Mouse (Mus musculus): ENCODE measurements around the gene Tnfaip2.

Tnfaip2 gene

DNA sequence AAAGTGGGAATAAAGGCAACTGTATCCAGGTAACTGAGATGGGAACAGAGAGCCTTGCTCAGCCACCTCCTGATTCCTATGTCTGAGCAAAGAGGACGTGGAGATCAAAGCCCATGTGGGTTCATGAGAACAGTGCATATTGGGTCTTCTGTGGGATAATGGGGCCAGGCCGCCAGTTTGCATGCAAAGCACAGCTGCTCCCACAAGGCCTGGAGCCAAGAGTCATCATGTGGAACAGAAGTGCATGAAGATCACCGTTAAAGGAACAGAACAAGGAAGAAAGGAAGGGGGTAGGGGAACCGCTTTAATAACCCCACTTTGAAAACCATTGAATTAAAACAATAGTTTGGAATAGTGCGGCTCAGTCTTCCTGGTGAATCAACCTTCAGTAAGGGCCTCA, 30.6 kb downstream of the Tnfaip2 start:
- no peak for TF ChIP-seq GATA4 (IDR thresholded peaks at IDR 0.05; ENCODE audit: insufficient replicate concordance, low read length)

DNA sequence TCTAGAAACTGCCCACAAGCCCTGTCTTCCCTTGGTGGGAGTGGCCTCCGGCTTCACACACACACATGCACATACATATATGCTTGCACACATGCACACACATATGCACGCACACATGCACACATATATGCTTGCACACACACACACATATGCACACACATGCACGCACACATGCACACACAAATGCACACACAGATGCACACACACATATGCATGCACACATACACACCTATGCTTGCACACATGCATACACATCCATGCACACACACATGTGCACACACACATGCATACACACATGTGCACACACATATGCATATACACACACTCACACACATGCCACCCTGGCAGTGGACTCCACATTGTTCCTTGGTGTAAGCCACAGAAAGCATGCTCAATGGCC, 32.1 kb downstream of the Tnfaip2 start:
- no peak for TF ChIP-seq GATA4 (IDR thresholded peaks at IDR 0.05; ENCODE audit: insufficient replicate concordance, low read length)

DNA sequence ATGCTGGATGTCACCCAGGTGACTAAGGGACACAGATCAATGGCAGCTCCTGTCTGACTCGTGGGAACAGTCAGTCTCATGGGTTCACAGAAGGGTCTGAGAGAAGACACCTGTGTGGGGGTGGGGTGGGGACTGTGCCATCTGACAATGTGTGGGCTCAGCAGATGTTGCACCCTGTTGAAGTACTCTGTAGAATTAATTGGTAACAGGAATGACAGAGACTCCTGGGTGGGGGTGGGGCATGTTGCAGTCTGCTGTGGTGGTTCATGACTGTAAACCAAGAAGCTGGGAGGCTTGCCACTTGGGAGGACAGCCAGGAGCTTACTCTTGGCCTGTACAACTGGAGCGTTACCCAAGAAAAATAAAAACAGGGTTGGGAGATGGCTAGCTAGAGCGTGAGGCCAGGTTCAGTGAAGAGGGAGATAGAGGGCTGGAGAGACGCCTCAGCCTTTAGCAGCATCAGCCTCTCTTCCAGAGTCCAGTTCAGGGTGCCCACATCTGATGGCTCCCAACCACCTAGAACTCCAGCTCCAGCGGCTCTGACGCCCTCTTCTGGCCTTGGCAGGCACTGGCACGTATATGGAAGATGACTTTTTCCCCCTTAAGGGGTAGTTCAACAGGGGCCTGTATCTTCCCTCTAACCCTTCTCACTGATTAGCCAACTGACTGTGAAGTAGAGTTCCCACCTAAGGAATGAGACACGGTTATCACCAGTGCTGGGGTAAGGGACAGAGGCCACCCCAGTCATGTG, 32.8 kb downstream of the Tnfaip2 start:
- no peak for TF ChIP-seq GATA4 (IDR thresholded peaks at IDR 0.05; ENCODE audit: insufficient replicate concordance, low read length)

DNA sequence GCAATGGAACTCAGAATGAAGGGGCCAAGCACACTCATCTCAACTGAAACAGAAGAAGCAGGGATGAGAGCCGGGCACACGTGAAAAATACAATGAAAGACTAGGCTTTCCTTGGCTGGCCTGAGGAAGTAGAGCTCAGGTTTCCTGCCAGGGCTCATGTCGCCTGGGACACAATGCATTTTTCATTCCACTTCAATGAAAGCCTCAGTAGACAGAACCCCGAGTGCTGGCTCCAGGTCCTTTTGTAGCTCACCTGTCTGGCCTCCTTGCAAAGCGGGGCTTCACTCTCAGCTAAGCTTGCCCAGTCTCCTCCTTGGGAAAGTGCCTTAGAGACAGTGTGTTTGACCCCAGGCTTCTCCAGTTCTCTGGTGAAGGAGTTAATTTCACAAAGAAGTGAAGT, 36.7 kb downstream of the Tnfaip2 start:
- no peak for TF ChIP-seq GATA4 (IDR thresholded peaks at IDR 0.05; ENCODE audit: insufficient replicate concordance, low read length)

DNA sequence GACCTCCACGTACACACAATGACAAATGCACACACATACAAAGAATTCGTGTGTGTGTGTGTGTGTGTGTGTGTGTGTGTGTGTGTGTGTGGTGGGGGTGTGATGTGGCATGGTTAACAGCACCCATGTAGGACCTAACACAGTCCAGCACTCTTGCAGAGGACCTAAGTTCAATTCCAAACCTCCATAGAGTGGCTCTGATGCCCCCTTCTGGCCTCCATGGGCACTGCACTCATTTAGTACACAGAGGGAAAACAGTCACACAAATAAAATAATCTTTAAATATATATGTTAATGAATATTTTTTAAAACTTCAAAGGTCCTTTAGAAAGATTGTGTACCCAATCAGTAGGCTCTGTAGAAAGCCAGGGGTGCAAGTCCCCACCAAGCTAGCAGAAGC, 37.6 kb downstream of the Tnfaip2 start:
- TF ChIP-seq GATA4 (IDR thresholded peaks at IDR 0.05; ENCODE audit: insufficient replicate concordance, low read length) = no peak

DNA sequence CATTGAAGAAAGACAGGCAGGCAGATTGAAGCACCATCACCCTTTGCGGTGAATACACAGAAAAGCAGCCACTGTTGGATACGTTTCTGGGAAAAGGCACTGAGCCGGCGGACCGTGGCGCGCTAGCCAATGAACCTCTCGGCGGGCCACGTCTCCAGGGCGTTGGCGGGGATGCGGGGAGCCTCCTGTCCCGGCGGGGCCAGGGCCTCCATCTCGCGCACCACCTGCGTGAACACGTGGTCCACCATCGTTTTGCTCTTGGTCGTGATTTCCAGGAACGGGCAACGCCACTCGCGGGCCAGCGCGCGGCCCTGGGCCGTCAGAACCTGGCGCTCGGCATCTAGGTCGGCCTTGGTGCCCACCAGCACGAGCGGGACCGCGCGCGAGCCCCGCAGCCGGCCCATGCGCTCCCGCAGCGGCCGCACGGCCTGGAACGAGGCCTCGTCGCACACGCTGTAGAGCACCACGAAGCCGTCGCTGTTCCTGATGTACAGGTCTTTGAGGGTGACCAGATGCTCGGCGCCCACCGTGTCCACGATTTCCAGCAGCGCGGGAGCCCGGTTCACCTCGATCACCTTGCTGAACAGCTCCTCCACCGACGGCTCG, 42.9 kb downstream of the Tnfaip2 start:
- no peak for TF ChIP-seq GATA4 (IDR thresholded peaks at IDR 0.05; ENCODE audit: insufficient replicate concordance, low read length)

DNA sequence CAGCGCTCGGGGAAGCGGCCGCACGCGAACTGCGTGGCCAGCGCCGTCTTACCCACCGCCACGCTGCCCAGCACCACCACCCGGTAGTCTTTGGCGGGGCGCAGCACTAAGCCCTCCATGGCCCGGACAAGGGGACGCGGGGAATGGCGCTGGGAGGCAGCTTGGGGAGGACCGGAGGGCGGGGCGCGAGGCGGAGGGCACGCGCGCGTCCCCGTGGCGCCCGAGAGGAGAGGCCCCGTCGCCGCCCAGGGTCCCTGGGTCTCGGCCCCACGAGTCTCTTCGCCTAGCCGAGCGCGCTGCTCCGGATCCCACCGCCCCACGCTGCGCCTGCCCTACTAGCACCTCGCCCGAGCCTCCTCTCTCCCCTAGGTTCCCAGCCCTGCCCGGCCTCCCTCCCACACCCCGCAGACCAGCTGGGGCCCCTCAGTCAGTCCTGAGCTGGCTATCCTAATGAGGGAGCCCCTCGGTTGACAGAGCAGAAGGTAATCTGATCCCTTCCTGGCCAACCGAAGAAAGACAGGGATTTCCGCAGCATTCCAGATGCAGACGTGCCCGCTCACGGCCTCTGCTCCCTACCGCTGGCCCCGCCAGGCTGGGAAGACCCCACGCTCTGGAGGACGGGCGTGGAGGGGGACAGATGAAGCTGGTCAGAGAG, 43.5 kb downstream of the Tnfaip2 start, which contains the start of gene Gm266:
Gene Gm266, minus strand, starts transcription at position 172 of the 655 bp plus-strand sequence.
- TF ChIP-seq GATA4 (IDR thresholded peaks at IDR 0.05; ENCODE audit: insufficient replicate concordance, low read length) = no peak

DNA sequence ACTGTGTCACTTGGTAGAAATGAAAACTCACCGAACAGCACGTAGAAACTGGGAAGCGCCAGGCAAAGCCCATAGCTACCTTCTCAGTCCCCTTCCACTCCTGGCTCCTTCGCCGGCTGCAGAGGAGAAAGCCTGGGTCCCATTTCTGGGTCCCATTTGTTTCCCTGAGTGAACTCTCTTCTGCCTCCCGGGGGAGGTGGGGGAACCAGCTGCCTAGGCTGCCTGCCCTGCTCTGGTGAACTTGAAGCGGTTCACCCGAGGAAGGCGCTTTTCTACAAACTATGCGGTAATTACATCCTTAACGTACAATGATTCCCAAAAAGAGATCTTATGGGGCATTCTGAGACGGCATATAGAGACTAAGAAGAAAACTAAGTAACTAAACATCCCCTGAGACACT, 44.2 kb downstream of the Tnfaip2 start:
- TF ChIP-seq GATA4 (IDR thresholded peaks at IDR 0.05; ENCODE audit: insufficient replicate concordance, low read length) = no peak

DNA sequence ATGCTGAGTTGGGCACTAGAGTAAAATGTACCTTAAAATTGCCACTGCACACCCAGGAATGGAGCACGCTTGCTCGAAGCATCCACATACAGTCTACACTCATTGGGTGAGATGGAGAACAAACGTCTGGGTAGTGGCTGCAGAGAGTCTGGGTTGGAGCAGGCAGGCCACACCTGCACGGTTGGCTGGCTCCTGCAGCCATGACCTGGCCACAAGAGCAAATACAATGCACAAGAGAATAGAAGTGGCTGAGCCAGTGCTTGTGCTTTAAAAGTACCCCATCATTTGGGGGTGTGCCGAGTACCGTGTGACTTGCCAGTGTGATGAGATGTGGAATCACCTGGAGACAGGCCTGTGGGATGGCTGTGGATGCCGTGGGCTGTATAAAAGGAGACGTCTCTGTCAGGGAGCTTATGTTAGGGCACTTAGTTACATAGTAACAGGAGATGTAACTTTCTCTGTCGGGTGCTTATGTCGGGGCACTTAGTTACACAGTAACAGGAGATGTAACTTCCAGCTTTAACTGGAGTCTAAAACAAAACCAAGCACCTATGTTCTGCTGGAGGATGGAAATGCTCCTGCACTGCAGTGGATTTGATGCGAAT, 47.1 kb downstream of the Tnfaip2 start:
- no peak for TF ChIP-seq GATA4 (IDR thresholded peaks at IDR 0.05; ENCODE audit: insufficient replicate concordance, low read length)

DNA sequence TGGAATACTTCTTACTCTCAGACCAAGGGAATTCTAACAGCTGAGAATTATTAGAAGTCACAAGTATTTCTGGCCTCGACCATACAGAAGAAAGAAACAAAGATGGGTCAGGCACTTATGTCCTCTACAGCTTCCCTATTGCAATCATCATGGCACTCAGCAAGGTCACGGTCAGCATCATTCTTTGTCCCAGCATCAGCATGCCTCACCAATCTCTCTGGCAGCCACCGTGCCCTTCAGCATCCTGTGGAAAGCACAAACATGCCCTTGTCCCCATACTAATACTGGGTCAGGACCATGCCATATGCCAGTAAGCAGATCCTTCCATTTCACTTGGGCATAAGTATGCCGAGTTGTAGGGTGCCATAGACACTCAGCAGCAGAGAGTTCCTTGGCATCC, 52.7 kb downstream of the Tnfaip2 start:
- TF ChIP-seq GATA4 (IDR thresholded peaks at IDR 0.05; ENCODE audit: insufficient replicate concordance, low read length) = no peak

DNA sequence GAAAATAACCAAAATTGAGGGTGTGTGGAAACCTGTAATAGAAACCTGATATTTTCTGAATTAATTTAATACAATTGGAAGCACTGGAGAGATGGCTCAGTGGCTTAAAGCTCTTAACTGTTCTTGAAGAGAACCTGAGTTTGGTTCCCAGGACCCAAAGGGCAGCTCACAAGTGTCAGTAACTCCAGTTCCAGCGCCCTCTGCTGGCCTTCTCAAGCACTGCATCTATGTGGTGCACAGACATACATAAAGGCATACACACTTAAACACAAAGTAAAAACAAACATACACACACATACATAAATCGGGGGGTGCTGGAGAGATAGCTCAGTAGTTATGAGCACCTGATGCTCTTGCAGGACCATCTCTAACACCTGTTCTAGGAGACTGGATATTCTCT, 54.8 kb downstream of the Tnfaip2 start:
- TF ChIP-seq GATA4 (IDR thresholded peaks at IDR 0.05; ENCODE audit: insufficient replicate concordance, low read length) = no peak

DNA sequence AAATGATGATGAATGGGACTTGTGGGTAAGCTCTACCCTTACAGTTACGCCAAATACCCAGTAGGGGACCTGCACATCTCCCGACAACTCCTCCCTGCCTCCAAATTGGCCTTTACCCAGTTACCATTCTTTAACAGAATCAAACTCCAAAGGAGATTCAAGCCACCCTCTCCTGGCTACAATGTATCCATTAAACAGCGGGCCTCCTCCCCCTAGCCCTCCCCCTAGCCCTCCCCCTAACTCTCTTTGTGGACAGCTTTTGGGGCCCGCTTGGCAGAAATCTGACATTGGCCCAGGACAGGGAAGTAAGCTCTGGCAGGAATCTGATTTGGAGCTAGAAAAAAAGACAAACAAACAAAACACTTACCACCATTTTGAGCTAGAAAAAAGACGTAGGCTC, 57.3 kb downstream of the Tnfaip2 start:
- TF ChIP-seq GATA4 (IDR thresholded peaks at IDR 0.05; ENCODE audit: insufficient replicate concordance, low read length) = no peak

DNA sequence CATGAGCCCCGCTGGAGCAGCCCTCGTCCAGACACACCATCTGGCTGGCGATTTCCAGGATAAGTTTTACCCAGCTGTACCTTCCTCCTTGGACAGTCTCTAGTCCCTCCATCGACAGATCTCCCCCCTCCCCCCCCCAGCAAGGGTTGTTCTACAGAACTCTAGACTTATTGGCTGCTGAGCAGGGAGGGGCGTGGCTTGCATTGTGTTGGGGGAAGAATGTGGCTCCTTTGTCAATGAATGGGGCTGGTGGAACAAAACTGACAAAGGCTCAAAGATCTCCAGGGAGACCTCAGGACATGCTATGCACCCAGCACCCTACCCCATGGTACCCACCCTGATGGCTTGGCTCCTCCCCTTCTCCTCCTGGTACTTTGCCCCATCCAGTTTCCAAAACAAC, 58.5 kb downstream of the Tnfaip2 start:
- no peak for TF ChIP-seq GATA4 (IDR thresholded peaks at IDR 0.05; ENCODE audit: insufficient replicate concordance, low read length)

DNA sequence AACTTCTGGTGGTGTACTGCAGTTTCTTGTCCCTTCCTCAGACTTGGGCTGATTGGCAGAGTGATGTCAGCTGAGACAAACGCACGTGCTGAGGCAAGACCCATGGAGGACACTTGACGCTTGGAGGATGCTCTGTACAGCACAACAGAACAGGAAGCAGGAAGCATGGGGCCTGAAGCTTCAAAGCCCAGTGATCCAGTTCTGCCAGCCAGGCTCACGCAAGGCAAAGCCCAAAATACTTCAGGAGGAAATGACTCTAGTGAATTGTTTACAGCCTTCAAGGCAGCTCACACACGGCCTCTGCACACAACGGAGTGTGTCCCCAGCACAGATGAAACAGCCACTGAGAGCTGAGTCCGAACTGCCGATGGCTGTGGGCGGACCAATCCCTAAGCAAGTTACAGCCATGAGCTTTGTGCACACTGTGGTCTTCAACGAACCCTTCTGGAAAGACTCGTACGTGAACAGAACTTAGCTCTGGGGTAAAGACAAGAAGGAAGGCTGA, 60.8 kb downstream of the Tnfaip2 start:
- TF ChIP-seq GATA4 (IDR thresholded peaks at IDR 0.05; ENCODE audit: insufficient replicate concordance, low read length) = no peak

DNA sequence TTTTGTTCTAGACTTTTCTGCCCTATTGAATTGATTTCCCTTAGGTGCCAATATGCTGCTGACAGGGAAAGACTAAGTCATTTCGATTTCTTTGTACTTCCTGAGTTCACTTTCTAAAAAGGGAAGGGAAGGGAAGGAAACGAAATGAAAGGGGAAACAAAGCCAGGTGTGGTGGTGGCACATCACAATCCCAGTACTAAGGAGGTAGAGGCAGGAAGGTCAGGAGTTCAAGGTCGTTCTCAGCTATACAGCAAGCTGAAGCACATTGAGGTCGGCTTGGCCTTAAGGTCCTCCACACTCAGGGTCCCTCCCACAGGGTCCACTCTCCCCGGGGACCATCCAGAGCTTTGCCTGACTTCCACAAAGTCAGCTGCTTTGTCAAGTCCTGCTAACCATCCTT, 61.3 kb downstream of the Tnfaip2 start:
- no peak for TF ChIP-seq GATA4 (IDR thresholded peaks at IDR 0.05; ENCODE audit: insufficient replicate concordance, low read length)

Data from liver, adult (tissue).